Mouse (Mus musculus) midbrain, embryonic 14.5 days (tissue): ENCODE data around the gene Nectin2. TPM values are rescaled to one million over a fixed set of nuclear protein-coding genes. Genes with fewer than 3 reads are reported as not detected.

Experiments
- ATAC-seq: fragments of 200-750 bp; cut with Nextera tagmentation; 2 replicates; pipeline ENCODE4 v1.8.0; 2017; ENCODE audit warnings: moderate number of reproducible peaks, moderate library complexity; ENCODE audit not compliant: low FRiP score, low TSS enrichment
- DNase-seq: peaks from one replicate; pipeline ENCODE4 v3.0.0-alpha.2; 2015
- H3K27ac ChIP-seq: fragments of 300-500 bp; sonication (generic); replicated peaks from 2 replicates; pipeline ENCODE4 v1.5.1; 2014; ENCODE audit warnings: mild to moderate bottlenecking, low read depth, low read length, moderate library complexity
- H3K27me3 ChIP-seq: fragments of 300-500 bp; sonication (generic); 2 replicates; pipeline ENCODE4 v1.6.1; 2014; ENCODE audit warnings: low read length, control low read depth, mixed read lengths; ENCODE audit not compliant: control insufficient read depth, insufficient read depth
- H3K36me3 ChIP-seq: fragments of 300-500 bp; sonication (generic); 2 replicates; pipeline ENCODE4 v1.6.1; 2014; ENCODE audit warnings: low read length, control low read depth; ENCODE audit not compliant: control insufficient read depth, insufficient read depth
- H3K4me1 ChIP-seq: fragments of 300-500 bp; sonication (generic); 2 replicates; pipeline ENCODE4 v1.6.1; 2014; ENCODE audit warnings: mild to moderate bottlenecking, antibody characterized with exemption, low read length, control low read depth; ENCODE audit not compliant: control insufficient read depth, insufficient read depth
- H3K4me2 ChIP-seq: fragments of 300-500 bp; sonication (generic); 2 replicates; pipeline ENCODE4 v1.6.1; 2014; ENCODE audit warnings: mild to moderate bottlenecking, low read length, moderate library complexity
- H3K4me3 ChIP-seq: fragments of 300-500 bp; sonication (generic); replicated peaks from 2 replicates; pipeline ENCODE4 v1.5.1; 2014; ENCODE audit warnings: low read depth, low read length
- H3K9ac ChIP-seq: fragments of 300-500 bp; sonication (generic); replicated peaks from 2 replicates; pipeline ENCODE4 v1.6.1; 2014; ENCODE audit warnings: mild to moderate bottlenecking, low read length, moderate library complexity
- H3K9me3 ChIP-seq: fragments of 300-500 bp; sonication (generic); 2 replicates; pipeline ENCODE4 v1.6.1; 2016; ENCODE audit warnings: low read length, control low read depth, mixed read lengths; ENCODE audit not compliant: control insufficient read depth
- WGBS: fragments of 180-500 bp; shearing (Covaris S2); extraction: QIAGEN DNeasy Blood & Tissue Kit; methylation state at CpG from one replicate; pipeline ENCODE4 v1.1.7; 2014; 5-methylcytosine and 5-hydroxymethylcytosine counted together
- polyA plus RNA-seq: library from polyadenylated mRNA; unstranded; fragments of >200 nt; fragmentation: Nextera tagmentation; extraction: Ambion mirVana; gene quantifications from 2 replicates; pipeline ENCODE4 v1.2.1, GENCODE M21; 2014

Nectin2 gene
- polyA plus RNA-seq, 1 experiment from 2014 or later = 41.1 TPM

DNA sequence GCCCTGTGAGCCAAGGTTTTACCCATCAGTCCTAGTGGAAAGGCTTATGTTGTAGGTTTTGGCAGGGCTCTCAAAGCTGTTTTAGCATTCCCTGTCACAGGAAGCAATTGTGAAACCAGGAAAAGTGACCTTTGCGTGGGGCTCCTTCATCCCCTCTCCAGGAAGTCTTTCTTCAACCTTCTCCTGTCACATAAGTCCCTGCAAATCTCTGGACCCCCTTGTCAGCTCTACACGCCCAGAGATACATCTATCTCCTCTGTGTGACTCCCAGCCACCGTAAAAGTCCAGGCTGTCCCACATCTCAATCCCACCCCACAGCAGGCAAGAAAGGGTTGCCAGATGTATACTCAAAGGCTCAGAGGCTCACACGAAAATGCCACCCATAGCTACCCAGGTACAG is 21.4 kb upstream of the Nectin2 start:
- no peak overlapping the region for H3K27ac ChIP-seq
- 56% methylated on average over 4 of the region's 4 CpGs for WGBS
- no peaks in the 10 kb centered on the region for H3K9me3 ChIP-seq
- no peak for DNase-seq
- no peaks in the 10 kb centered on the region for H3K36me3 ChIP-seq
- no peak for ATAC-seq
- H3K4me1 ChIP-seq = peaks cover 14% of the 10 kb centered on the region
- no peak overlapping the region for H3K4me3 ChIP-seq
- H3K4me2 ChIP-seq = no peak overlapping the region
- H3K9ac ChIP-seq = no peak overlapping the region
- H3K27me3 ChIP-seq = peaks cover 34% of the 10 kb centered on the region; the same call in 1 of the 2 replicates

- H3K27me3 ChIP-seq = peaks cover 34% of the 10 kb centered on the region; the same call in 1 of the 2 replicates
- peak within 1 kb of the TSS; percentile 36 for H3K4me3 ChIP-seq
- peaks cover 14% of the 10 kb centered on the region for H3K4me1 ChIP-seq
- H3K27ac ChIP-seq = no peak within 1 kb of the TSS
- peak within 1 kb of the TSS; percentile 61 for H3K4me2 ChIP-seq
- peak; percentile 18; the same call in 1 of the 2 replicates for ATAC-seq
- H3K36me3 ChIP-seq = no peaks in the 10 kb centered on the region
- peak within 1 kb of the TSS; percentile 44 for H3K9ac ChIP-seq
- DNase-seq = no peak
- no peaks in the 10 kb centered on the region for H3K9me3 ChIP-seq
- 1% methylated on average over 9 of the region's 9 CpGs for WGBS
Observed at GRCm38 (mm10) chr7:19770984-19771391, 20.7 kb upstream of the Nectin2 start, which contains the start of gene Bcam. TSS of gene Bcam (minus strand) at chr7:19771016.

DNA sequence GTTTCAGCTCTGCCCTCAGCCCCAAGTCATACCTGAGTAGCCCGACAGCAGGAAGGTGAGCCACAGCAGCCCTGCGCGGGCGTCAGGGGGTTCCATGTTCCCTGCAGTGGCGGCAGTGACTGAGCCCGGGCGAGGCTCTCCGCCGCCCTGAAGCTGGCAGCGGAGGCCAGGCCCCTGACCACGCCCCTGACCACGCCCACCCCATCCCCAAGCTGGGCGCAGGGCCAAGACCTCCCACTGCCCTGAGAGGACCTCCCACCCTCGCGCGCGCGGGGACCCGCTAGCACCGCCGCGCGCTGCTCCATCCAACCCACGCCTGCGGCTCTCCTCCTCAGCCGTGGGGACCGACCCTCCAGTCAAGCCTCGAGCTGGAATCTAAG is 20.1 kb upstream of the Nectin2 start:
- WGBS = under 1% methylated on average over 27 of the region's 28 CpGs
- no peaks in the 10 kb centered on the region for H3K36me3 ChIP-seq

GRCm38 (mm10) chr7:19769434-19770374 is 19.4 kb upstream of the Nectin2 start:
- Histone ChIP-seq H3K4me1 (peaks cover 14% of the 10 kb centered on the region), H3K9ac (peak overlapping the region; percentile 44), H3K4me2 (peak overlapping the region; percentile 61), H3K36me3 (no peaks in the 10 kb centered on the region), H3K9me3 (no peaks in the 10 kb centered on the region), H3K4me3 (peak overlapping the region; percentile 36), H3K27me3 (peaks cover 34% of the 10 kb centered on the region; the same call in 1 of the 2 replicates), H3K27ac (no peak overlapping the region)
- WGBS = 8% methylated on average over 16 of the region's 16 CpGs
- DNase-seq (no peak), ATAC-seq (peak; percentile 11; the same call in 1 of the 2 replicates)

More for the DNA sequence above, 20.1 kb upstream of the Nectin2 start:
- Histone ChIP-seq H3K9ac (peak overlapping the region; percentile 44), H3K27ac (no peak overlapping the region), H3K9me3 (no peaks in the 10 kb centered on the region), H3K4me2 (peak overlapping the region; percentile 61), H3K4me3 (peak overlapping the region; percentile 36), H3K27me3 (peaks cover 34% of the 10 kb centered on the region; the same call in 1 of the 2 replicates), H3K4me1 (peaks cover 14% of the 10 kb centered on the region)
- DNase-seq = peak; percentile 84
- ATAC-seq = peak; percentile 65

DNA sequence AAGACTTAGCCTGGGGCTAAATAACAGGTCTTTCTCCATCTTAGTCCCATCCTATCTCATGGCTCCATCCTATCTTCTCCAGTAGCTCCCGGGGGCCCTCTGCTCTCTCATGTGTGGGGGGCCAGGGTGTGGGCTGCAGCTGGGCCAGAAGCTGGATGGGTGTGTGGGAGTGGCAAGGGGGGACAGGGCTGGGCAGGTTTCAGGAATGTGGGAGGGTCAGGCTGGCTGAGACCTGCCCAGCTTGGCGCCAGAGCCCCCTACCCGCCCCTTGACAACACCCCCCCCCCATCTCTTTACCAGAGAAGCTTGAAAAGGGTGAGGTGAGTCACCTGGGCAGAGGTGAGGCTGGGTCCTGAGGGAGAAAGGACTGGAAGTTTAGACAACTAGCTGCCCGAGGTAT is 18.7 kb upstream of the Nectin2 start:
- Histone ChIP-seq H3K4me1 (peaks cover 14% of the 10 kb centered on the region), H3K27me3 (peaks cover 34% of the 10 kb centered on the region; the same call in 1 of the 2 replicates), H3K27ac (no peak overlapping the region), H3K4me3 (no peak overlapping the region), H3K4me2 (no peak overlapping the region), H3K36me3 (no peaks in the 10 kb centered on the region), H3K9me3 (no peaks in the 10 kb centered on the region; the same call in 1 of the 2 replicates), H3K9ac (no peak overlapping the region)
- DNase-seq = no peak
- ATAC-seq = no peak
- WGBS = 32% methylated on average over 4 of the region's 4 CpGs

- 59% methylated on average over 14 of the region's 14 CpGs for WGBS
- H3K9ac ChIP-seq = no peak overlapping the region
- DNase-seq (no peak), ATAC-seq (no peak)
- H3K4me3 ChIP-seq = no peak overlapping the region
- peaks cover 14% of the 10 kb centered on the region for H3K4me1 ChIP-seq
- no peak overlapping the region for H3K4me2 ChIP-seq
- no peaks in the 10 kb centered on the region for H3K36me3 ChIP-seq
- H3K27me3 ChIP-seq = peaks cover 34% of the 10 kb centered on the region; the same call in 1 of the 2 replicates
- H3K9me3 ChIP-seq = no peaks in the 10 kb centered on the region; the same call in 1 of the 2 replicates
- no peak overlapping the region for H3K27ac ChIP-seq
Observed at GRCm38 (mm10) chr7:19768251-19768650, 18.0 kb upstream of the Nectin2 start.

- Histone ChIP-seq H3K4me3 (no peak overlapping the region), H3K4me2 (no peak overlapping the region), H3K9ac (no peak overlapping the region), H3K4me1 (peaks cover 1% of the 10 kb centered on the region; the same call in 1 of the 2 replicates), H3K27me3 (peaks cover 10% of the 10 kb centered on the region; the same call in 1 of the 2 replicates), H3K36me3 (no peaks in the 10 kb centered on the region), H3K27ac (no peak overlapping the region), H3K9me3 (no peaks in the 10 kb centered on the region; the same call in 1 of the 2 replicates)
- DNase-seq = no peak
- 90% methylated on average over 8 of the region's 9 CpGs for WGBS
- ATAC-seq = no peak
Observed at GRCm38 (mm10) chr7:19764581-19764980, 14.3 kb upstream of the Nectin2 start.

GRCm38 (mm10) chr7:19763829-19764477 is 13.7 kb upstream of the Nectin2 start:
- no peak for ATAC-seq
- H3K4me3 ChIP-seq = no peak overlapping the region
- no peak overlapping the region for H3K9ac ChIP-seq
- WGBS = 88% methylated on average over 13 of the region's 13 CpGs
- H3K27me3 ChIP-seq = peaks cover 4% of the 10 kb centered on the region; the same call in 1 of the 2 replicates
- DNase-seq = no peak
- no peak overlapping the region for H3K4me2 ChIP-seq
- no peak overlapping the region for H3K27ac ChIP-seq
- no peaks in the 10 kb centered on the region; the same call in 1 of the 2 replicates for H3K9me3 ChIP-seq
- no peaks in the 10 kb centered on the region for H3K36me3 ChIP-seq
- H3K4me1 ChIP-seq = no peaks in the 10 kb centered on the region
